Mouse (Mus musculus): Measurements from ENCODE around the gene Llph.
A peak's percentile ranks its signal among the peaks of the same experiment; 100 is the strongest.
"Not testable (repeated sequence)": the region's sequence is repeated elsewhere in the genome, so short reads cannot be mapped to it uniquely, and the experiment has no call there.

Gene Llph

GRCm38 (mm10) chr10:120226871-120227661 is at the start of gene Llph:
Llph (plus strand) TSS chr10:120227070.
- DNase-seq (ENCODE audit: low spot score in 2 of 2), result peak; percentile 84 to 91

- no peak for DNase-seq (ENCODE audit: low spot score in 2 of 2)
Observed at GRCm38 (mm10) chr10:120182887-120183286, 44.0 kb upstream of the Llph start.

GRCm38 (mm10) chr10:120183342-120183741 is 43.5 kb upstream of the Llph start:
- no peak for DNase-seq (ENCODE audit: low spot score in 2 of 2)

GRCm38 (mm10) chr10:120188513-120188912 is 38.4 kb upstream of the Llph start:
- DNase-seq (ENCODE audit: low spot score in 2 of 2), result no peak

GRCm38 (mm10) chr10:120189276-120189675 is 37.6 kb upstream of the Llph start:
- no peak for DNase-seq (ENCODE audit: low spot score in 2 of 2)

GRCm38 (mm10) chr10:120189782-120190181 is 37.1 kb upstream of the Llph start:
- DNase-seq (ENCODE audit: low spot score in 2 of 2), result no peak

- no peak for DNase-seq (ENCODE audit: low spot score in 2 of 2)
Observed at GRCm38 (mm10) chr10:120191165-120191564, 35.7 kb upstream of the Llph start.

- DNase-seq (ENCODE audit: low spot score in 2 of 2), result no peak
Observed at GRCm38 (mm10) chr10:120192278-120192677, 34.6 kb upstream of the Llph start.

GRCm38 (mm10) chr10:120193255-120193654 is 33.6 kb upstream of the Llph start:
- DNase-seq (ENCODE audit: low spot score in 2 of 2), result no peak

- no peak for DNase-seq (ENCODE audit: low spot score in 2 of 2)
Observed at GRCm38 (mm10) chr10:120197061-120197835, 29.6 kb upstream of the Llph start.

GRCm38 (mm10) chr10:120201131-120201921 is 25.5 kb upstream of the Llph start, which contains the start of gene Tmbim4:
Tmbim4 (plus strand) TSS chr10:120201590.
- peak; percentile 76 to 90 for DNase-seq (ENCODE audit: low spot score in 2 of 2)

GRCm38 (mm10) chr10:120201961-120202402 is 24.9 kb upstream of the Llph start, which contains the start of gene Irak3:
Irak3 (minus strand) TSS chr10:120202130.
- DNase-seq (ENCODE audit: low spot score in 2 of 2), result peak; percentile 85 to 97

- no peak for DNase-seq (ENCODE audit: low spot score in 2 of 2)
Observed at GRCm38 (mm10) chr10:120202467-120203250, 24.2 kb upstream of the Llph start.

GRCm38 (mm10) chr10:120204591-120205210 is 22.2 kb upstream of the Llph start:
- no peak for DNase-seq (ENCODE audit: low spot score in 2 of 2)

- no peak for DNase-seq (ENCODE audit: low spot score in 2 of 2)
Observed at GRCm38 (mm10) chr10:120208015-120208414, 18.9 kb upstream of the Llph start.

GRCm38 (mm10) chr10:120208575-120209538 is 18.0 kb upstream of the Llph start:
- peak; percentile 69 to 87 for DNase-seq (ENCODE audit: low spot score in 2 of 2)

GRCm38 (mm10) chr10:120209539-120209925 is 17.3 kb upstream of the Llph start:
- no peak for DNase-seq (ENCODE audit: low spot score in 2 of 2)

- DNase-seq (ENCODE audit: low spot score in 2 of 2), result no peak
Observed at GRCm38 (mm10) chr10:120210096-120210495, 16.8 kb upstream of the Llph start.

GRCm38 (mm10) chr10:120217099-120217498 is 9.8 kb upstream of the Llph start:
- not testable (repeated sequence) for DNase-seq (ENCODE audit: low spot score in 2 of 2)

All from spleen, postnatal 4 days (tissue).